Mouse (Mus musculus): Measurements from ENCODE around the gene Rpl10a. TPM values are rescaled to one million over a fixed set of nuclear protein-coding genes. Genes with fewer than 3 reads are reported as not detected.

The Rpl10a gene
- total and polyA plus RNA-seq, 2 experiments from 2014 or later = 255 to 939 TPM

DNA sequence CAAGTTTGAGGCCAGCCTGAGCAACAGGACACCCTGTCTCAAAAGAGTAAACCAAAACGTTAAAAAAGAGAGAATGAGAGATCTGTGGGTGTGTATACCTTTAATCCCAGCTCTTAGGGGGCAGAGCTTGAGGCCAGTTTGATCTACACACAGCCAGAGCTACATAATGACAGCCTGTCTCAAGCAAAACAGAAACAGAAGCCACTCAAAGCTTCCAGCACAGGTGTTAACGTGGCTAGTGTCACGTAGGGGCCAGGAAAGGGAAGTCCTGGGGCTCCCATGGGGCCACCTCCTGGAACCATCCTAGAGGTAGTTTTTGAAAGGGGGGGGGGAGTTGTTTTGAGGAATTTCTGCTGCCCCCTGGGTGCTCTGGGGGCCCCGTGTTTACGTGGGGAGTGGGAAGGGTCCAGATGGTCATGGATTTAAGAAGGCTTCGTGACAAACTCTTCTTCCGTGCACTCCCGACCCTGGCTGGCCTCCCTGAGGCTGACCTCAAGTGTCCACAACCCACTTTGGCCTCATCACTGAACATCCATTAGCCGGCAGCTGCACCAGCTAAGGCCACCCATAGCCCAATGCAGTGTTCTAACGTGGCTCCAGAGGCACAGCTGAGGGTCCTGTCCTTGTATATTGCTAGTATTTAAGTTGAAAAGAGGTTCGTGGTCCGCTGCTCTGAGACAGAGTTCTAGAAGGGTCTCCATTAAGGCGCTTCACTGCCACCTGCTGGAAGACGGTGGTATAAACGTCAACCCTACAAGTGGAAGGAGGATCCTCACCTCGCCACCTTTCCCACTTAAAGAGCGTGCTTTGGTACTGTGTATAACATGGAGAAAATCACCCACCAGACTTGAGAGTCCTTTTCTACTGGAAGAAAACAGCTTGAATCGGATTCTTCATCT, 19.7 kb upstream of the Rpl10a start:
- H3K4me3 ChIP-seq (ENCODE audit: low read depth, low read length) = peak overlapping the region; percentile 0; the same call in 1 of the 2 replicates
- no peaks in the 10 kb centered on the region for H3K27me3 ChIP-seq (ENCODE audit: control insufficient read depth, insufficient read depth, low read length)
- peaks cover 4% of the 10 kb centered on the region; the same call in 1 of the 2 replicates for H3K4me1 ChIP-seq (ENCODE audit: control insufficient read depth, insufficient read depth)
- 0 out of 2 replicates have a peak overlapping the region, but pooled peaks have one; percentile 2 for H3K9ac ChIP-seq (replicated peaks; ENCODE audit: low read depth, low read length)
- peak; percentile 86 for DNase-seq (ENCODE audit: low spot score)
- H3K9me3 ChIP-seq (replicated peaks; ENCODE audit: control insufficient read depth, low read length) = no peaks in the 10 kb centered on the region
- TF ChIP-seq EP300 (IDR thresholded peaks at IDR 0.05; ENCODE audit: low read depth) (no peak), CTCF (IDR thresholded peaks at IDR 0.05; ENCODE audit: low read depth) (peak; percentile 93)
- 9% methylated on average over 18 of the region's 18 CpGs for WGBS
- H3K27ac ChIP-seq (ENCODE audit: low read depth) = no peak overlapping the region
- no peaks in the 10 kb centered on the region for H3K36me3 ChIP-seq (replicated peaks; ENCODE audit: control insufficient read depth, insufficient read depth, low read length)
- H3K4me2 ChIP-seq (ENCODE audit: low read depth, low read length) = peak overlapping the region; percentile 33
- 0 out of 2 replicates have a peak, but pooled peaks have one; percentile 5 for ATAC-seq (ENCODE audit: insufficient read depth, low read depth)

DNA sequence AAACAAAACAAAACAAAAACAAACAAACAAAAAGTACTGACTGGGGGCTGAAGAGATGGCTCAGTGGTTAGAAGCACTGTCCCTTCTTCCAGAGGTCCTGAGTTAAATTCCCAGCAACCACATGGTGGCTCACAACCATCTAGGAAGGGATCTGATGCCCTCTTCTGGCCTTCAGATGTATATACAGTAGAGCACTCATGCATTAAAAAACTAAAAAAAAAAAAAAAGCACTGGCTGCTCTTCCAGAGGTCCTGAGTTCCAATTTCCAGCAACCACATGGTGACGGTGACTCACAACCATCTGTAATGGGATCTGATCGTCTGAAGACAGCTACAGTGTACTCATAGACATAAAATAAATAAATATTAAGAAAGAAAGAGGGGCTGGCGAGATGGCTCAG, 17.4 kb upstream of the Rpl10a start:
- no peak for DNase-seq (ENCODE audit: low spot score)
- no peak overlapping the region for H3K4me3 ChIP-seq (ENCODE audit: low read depth, low read length)
- no peak overlapping the region for H3K9ac ChIP-seq (replicated peaks; ENCODE audit: low read depth, low read length)
- H3K9me3 ChIP-seq (replicated peaks; ENCODE audit: control insufficient read depth, low read length) = no peaks in the 10 kb centered on the region
- H3K27me3 ChIP-seq (ENCODE audit: control insufficient read depth, insufficient read depth, low read length) = no peaks in the 10 kb centered on the region
- TF ChIP-seq EP300 (IDR thresholded peaks at IDR 0.05; ENCODE audit: low read depth) (no peak), CTCF (IDR thresholded peaks at IDR 0.05; ENCODE audit: low read depth) (no peak)
- no peak for ATAC-seq (ENCODE audit: insufficient read depth, low read depth)
- peaks cover 10% of the 10 kb centered on the region; the same call in 1 of the 2 replicates for H3K4me1 ChIP-seq (ENCODE audit: control insufficient read depth, insufficient read depth)
- no peaks in the 10 kb centered on the region for H3K36me3 ChIP-seq (replicated peaks; ENCODE audit: control insufficient read depth, insufficient read depth, low read length)
- H3K27ac ChIP-seq (ENCODE audit: low read depth) = no peak overlapping the region
- no peak overlapping the region for H3K4me2 ChIP-seq (ENCODE audit: low read depth, low read length)
- 73% methylated on average over 3 of the region's 3 CpGs for WGBS

GRCm38 (mm10) chr17:28311366-28312132, 16.7 kb upstream of the Rpl10a start:
- TF ChIP-seq CTCF (IDR thresholded peaks at IDR 0.05; ENCODE audit: low read depth) (no peak), EP300 (IDR thresholded peaks at IDR 0.05; ENCODE audit: low read depth) (no peak)
- Histone ChIP-seq H3K4me1 (ENCODE audit: control insufficient read depth, insufficient read depth) (peaks cover 10% of the 10 kb centered on the region; the same call in 1 of the 2 replicates), H3K9ac (replicated peaks; ENCODE audit: low read depth, low read length) (no peak overlapping the region), H3K27ac (ENCODE audit: low read depth) (no peak overlapping the region), H3K4me3 (ENCODE audit: low read depth, low read length) (no peak overlapping the region), H3K27me3 (ENCODE audit: control insufficient read depth, insufficient read depth, low read length) (no peaks in the 10 kb centered on the region), H3K36me3 (replicated peaks; ENCODE audit: control insufficient read depth, insufficient read depth, low read length) (peaks cover under 1% of the 10 kb centered on the region; the same call in 1 of the 2 replicates), H3K9me3 (replicated peaks; ENCODE audit: control insufficient read depth, low read length) (no peaks in the 10 kb centered on the region), H3K4me2 (ENCODE audit: low read depth, low read length) (no peak overlapping the region)
- 69% methylated on average over 5 of the region's 5 CpGs for WGBS
- ATAC-seq (ENCODE audit: insufficient read depth, low read depth) = no peak
- no peak for DNase-seq (ENCODE audit: low spot score)

DNA sequence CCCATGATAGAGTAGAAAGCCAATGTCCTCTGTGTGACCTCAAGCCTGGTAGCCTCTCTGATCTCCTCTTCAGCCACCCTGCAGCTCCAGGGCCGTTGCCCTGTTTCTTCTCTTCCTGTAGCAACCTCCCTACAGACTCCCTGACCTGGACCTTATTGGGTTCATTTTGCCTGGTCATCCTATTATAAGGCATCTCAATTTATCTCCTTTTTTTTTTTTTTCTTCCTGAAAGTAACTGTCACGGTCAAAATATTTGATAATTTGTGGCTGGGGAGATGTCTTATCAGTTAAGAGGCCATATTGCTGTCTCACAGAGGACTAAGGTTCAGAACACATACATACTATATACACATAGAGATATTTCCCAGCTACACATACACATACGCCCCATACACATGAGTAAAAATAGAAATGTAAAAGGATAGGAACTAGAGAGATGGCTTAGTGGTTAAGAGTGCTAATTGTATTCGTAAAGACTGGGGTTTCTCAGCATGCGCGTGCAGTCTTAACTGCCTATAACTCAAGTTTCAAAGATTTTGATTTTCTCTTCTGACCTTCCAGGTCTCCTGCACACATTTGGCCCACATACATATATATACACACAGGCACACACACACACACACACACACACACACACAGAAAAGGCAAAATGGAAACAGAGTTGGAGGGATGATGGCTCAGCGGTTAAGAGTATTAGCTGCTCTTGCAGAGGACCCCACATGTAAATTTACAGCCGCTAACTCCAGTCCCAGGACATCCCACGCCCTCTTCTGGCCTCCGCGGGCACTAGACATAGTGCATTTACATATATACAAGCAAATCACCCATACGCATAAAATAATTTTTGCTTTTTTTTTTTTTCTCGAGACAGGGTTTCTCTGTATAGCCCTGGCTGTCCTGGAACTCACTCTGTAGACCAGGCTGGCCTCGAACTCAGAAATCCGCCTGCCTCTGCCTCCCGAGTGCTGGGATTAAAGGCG, 15.7 kb upstream of the Rpl10a start:
- Histone ChIP-seq H3K4me2 (ENCODE audit: low read depth, low read length) (peak overlapping the region; percentile 95), H3K9me3 (replicated peaks; ENCODE audit: control insufficient read depth, low read length) (no peaks in the 10 kb centered on the region), H3K27ac (ENCODE audit: low read depth) (no peak overlapping the region), H3K4me1 (ENCODE audit: control insufficient read depth, insufficient read depth) (peaks cover 10% of the 10 kb centered on the region; the same call in 1 of the 2 replicates), H3K36me3 (replicated peaks; ENCODE audit: control insufficient read depth, insufficient read depth, low read length) (peaks cover 10% of the 10 kb centered on the region; the same call in 1 of the 2 replicates), H3K9ac (replicated peaks; ENCODE audit: low read depth, low read length) (no peak overlapping the region), H3K27me3 (ENCODE audit: control insufficient read depth, insufficient read depth, low read length) (no peaks in the 10 kb centered on the region), H3K4me3 (ENCODE audit: low read depth, low read length) (peak overlapping the region; percentile 90)
- ATAC-seq (ENCODE audit: insufficient read depth, low read depth) (no peak; the same call in 1 of the 2 replicates), DNase-seq (ENCODE audit: low spot score) (no peak)
- TF ChIP-seq CTCF (IDR thresholded peaks at IDR 0.05; ENCODE audit: low read depth) = peak; percentile 37
- TF ChIP-seq EP300 (IDR thresholded peaks at IDR 0.05; ENCODE audit: low read depth) = no peak
- WGBS = 22% methylated on average over 17 of the region's 17 CpGs
